Mouse (Mus musculus) layer of hippocampus, postnatal 10 days (tissue): ENCODE data around the gene Ccdc159. TPM values are rescaled to one million over a fixed set of nuclear protein-coding genes. Genes with fewer than 3 reads are reported as not detected.

ENCODE experiments used
- DNase-seq, 2 experiments: peaks; one replicate each; pipeline ENCODE4 v3.0.0; 2021; ENCODE audit warnings: low spot score in 2 of 2
- total RNA-seq, 2 experiments: library from RNA; stranded (reverse); gene quantifications; 2 replicates each; pipeline ENCODE4 v1.2.3; 2021

Ccdc159 gene
- total RNA-seq, 2 experiments from 2014 or later, result 15.5 to 16.1 TPM

DNA sequence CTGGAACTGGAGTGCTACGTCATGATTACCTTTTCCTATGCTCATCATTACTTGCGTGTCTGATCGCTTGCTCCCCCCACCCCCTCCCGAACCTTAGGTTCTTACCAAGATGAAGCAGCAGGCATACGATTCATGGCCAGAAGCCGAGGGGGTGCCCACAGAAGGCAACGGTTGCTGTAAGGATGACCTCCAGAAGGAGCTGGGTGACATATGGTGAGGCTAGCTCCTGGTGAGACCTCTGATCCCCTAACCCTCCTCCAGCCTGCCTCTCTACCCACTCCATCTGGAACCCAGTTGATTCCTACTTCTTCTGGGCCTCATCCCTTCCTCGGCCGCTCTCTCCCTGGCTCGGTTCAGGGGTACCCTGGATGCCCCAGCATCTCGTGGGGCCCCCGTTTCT, 6.8 kb downstream of the Ccdc159 start:
- DNase-seq, result no peak

DNA sequence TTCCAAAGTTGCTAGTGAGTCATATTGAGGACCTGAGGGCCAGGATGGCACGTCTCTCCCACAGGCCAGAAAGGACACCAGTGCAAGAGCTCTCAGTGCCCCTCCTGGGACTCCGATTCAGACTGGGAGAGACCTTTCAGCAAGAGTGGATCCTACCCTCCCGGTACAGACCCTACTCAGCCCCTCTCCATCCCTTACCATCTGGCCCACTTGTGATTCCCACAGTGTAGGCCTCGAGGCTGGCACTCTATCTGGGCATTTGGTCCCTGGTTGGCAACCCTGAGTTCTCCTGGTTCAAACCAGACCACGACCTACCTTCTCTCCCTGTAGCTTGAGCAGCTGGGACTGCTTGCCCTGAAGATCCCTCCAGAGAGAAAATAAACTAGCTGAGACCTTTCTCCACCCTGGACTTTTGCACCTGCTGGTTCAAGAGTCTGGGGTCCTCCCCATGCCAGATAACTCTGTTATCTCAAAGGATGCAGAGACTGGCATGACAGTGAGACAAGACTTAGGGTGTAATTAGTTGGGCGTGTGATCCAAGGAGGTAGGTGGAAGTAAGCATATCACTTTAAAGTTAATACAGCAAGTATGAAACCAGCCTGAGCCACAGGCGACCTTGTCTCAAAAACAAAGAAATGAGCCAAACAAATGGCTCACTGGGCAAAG, 8.3 kb downstream of the Ccdc159 start:
- DNase-seq, result no peak

DNA sequence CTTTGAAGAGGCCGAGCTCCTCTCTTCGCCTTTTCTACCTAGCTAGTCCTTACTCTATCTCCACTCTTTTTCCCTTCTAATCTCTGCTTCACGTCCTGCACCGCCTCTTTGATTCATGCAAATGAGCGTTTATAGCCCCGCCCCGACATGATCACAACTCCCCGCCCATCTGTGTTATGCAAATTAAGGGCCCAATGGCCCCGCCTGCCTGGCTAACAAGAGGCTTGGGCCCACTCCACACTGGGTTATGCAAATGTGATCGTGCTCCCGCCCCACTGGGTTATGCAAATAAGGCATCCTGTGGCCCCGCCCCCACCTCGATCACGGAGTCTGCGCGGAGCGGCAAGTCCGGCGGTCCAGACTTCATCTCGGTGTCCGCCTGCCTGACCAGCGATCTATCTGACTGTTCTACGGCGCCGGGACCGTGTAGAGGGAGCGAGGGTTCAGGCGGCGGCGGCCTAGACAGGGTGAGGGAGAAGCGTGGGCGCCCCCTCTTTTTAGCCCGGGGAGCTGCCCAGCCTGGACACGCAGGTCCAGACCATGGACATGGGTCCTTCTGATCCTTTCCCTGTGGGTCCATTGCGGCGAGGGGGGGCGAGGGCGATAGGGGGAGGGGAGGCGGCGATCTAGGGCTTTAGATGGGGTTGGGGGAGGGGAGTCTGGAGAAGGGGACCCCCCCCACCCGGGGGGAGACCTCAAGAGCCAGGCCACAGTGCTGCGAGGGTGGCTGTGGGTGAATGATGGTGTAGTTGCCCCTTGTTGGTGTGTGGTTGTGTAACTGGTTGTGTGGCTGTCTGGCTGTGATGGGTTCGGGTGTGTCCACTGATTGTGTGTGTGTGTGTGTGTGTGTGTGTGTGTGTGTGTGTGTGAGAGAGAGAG, 9.7 kb downstream of the Ccdc159 start, which contains the start of gene Plppr2:
Plppr2 (plus strand) TSS at position 342 of the 879 bp plus-strand sequence.
- peak; percentile 96 to 97 for DNase-seq

DNA sequence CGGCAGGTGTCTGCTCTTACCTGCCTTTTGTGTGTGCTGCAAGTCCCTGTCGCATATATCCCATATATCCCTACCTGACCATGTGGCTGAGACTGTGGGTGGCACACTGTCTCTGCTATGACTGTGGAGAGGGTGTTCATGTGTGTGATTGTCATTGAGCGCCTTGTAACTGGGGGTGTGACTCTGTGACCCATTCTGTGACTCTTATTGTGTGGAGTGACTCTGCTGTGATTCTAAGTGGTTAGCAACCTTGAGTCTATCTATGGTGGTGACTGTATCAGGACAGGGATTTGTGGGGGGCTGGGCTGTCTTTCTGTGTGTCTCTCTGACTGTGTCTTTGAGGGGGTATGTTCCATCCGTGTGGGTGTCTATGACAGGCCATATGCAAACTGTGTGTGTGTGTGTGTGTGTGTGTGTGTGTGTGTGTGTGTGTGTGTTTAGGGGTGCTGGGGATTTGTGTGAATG, 10.5 kb downstream of the Ccdc159 start:
- peak in 1 of 2 experiments; percentile 38 for DNase-seq

DNA sequence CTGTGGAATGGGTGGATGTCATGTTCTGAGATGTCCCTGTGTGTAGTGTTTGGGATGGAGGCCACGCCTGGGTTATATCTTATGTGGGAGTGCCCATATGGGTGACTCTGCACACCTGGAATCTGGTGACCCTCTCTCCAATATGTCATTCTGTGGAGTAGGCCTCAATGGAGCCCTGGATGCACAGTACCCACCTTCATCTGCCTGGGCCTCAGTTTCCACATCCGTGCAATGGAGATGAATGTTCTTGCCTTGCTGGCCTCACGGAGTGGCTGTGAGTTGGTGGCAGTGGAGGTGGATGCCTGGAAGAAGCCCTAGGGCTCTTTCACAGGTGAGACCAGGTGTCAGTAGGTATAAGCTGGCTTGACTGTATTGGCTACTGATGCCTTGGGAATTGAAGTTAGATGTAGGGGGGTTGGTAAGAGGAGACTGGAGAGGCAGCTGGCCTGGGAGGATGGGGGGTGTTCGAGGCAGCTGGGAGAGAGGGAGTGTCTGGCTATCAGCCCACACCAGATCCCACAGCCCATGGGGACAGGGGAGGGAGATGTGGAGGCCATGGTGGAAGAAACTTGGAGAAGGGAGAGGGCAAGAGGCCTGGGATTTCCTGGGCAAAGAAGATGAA, 11.1 kb downstream of the Ccdc159 start:
- peak in 1 of 2 experiments; percentile 31 for DNase-seq

DNA sequence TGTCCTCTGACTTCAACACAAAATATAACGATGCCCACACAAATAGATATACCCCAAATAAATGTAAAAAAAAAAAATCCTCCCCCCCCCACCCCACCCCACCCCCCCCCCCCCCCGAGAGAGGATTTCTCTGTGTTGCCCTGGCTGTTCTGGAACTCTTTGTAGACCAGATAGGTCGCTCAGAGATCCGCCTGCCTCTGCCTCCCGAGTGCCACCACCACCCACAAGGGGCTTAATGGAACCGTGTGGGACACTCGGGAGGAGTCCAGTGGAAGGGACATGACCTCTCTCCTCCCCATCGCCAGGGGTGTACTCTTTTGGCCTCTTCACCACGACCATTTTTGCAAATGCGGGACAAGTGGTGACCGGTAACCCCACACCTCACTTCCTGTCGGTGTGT, 15.8 kb downstream of the Ccdc159 start:
- DNase-seq, result no peak

DNA sequence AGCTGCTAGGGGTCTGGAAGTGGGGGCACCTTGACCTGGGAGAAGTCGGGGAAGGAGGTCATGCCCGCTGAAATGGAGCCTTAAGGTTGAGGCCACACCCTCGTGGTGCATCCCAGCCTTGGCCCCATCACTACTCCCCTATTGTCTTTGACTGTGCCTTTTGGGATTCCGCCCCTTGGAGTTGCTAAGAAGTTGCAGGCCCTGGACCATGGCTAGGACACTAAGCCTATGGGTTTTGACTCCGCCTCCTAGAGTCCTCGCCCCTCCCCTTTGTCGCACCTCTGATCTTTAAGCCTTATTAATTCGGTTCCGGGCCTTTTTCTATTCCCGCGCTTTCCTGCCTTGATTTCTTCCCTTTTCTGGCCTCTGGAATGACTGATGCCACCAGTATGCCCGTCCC, 16.4 kb downstream of the Ccdc159 start:
- no peak for DNase-seq

DNA sequence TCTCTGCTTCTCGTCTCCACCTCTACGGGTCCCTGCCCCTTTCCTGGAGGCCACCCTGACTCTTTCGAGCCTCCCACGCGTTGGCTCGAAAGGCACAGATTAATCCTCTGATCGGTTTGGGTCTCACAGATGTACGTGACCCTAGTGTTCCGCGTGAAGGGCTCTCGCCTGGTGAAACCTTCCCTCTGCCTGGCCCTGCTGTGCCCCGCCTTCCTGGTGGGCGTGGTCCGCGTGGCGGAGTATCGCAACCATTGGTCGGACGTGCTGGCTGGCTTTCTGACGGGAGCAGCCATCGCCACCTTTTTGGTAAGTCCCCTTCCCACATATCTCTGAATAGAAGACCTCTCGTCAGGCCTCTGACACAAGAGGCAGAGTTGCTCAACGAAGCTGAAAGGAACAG, 17.0 kb downstream of the Ccdc159 start:
- DNase-seq, result no peak

DNA sequence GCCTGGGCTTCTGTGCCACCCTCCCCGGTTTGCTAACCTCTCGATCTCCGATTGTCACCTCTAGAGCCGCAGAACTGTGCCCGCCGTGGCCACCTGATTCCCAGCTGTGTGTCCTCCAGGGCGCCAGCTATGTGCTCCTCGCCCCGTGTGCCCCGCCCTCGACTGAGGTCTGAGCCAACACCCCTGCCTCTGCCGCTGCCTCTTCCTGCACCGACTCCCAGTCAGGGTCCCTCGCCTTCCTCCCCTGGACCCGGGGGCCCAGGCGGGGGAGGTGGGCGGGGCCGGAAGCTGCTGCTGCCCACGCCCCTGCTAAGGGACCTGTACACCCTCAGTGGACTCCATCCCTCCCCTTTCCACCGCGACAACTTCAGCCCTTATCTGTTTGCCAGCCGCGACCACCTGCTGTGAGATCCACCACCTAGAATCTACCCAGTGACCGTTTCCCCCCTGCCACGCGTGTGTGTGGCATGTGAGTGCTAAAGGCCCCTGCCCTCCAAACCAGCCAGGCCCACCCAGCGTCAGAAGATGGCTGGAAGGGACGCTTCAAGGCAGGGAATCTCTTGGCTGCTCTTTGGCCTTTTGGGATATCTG, 20.4 kb downstream of the Ccdc159 start:
- DNase-seq, result no peak

DNA sequence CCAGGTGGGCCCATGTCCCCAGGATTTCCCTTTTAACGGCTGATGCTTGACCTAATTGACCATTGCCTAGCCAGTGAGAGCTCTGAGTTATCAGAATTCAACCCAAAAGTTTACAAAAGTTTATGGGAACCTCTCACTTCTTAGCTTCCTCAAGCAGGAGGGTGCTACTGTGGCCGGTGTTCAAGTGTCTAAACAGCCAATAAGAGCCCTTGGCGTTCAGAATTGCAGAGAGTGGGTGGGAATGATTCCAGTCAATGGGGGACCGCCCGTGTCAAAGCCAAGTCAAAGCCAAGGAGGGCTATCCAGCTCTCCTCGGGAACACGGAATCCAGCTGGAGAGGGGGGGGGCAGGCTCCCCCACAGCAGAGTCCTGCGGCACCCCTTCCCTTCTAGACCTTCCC, 20.9 kb downstream of the Ccdc159 start:
- no peak for DNase-seq

DNA sequence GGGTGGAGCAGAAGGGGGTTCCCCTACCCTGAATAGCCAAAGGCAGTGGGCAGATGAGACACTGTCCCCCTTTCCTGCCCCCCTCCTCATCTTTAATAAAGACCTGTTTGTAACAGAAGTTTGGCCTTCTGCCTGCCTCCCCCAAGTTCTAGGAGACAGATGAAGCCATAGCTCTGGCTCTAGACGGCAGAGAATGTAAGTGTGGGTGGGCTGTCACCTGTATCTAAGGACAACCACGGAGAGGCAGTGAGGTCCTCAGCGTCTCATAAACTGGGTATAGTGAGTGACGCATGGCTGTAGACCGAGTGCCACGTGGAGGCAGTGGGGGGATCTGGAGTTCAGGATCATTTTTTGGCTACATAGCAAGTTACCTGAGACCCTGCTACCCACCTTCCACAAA, 21.5 kb downstream of the Ccdc159 start:
- peak in 1 of 2 experiments; percentile 47 for DNase-seq

DNA sequence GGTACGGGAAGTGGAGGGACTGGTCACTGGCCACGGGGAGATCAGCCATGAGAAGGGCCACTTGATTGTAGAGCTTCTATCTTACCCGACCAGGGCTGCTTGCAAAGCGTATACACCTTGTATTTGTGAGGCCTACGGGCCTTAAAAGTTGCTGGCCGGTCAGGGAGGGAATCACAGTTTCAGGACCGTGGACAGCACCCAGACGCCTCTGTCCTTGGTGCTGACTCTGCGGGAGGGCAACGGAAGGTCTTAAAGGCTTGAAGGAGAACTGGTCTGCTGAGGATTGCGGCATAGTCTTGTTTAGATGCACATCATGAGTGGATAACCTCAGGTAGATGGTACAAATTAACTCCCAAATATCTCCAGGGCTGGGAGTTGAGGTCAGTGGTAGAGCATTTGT, 23.1 kb downstream of the Ccdc159 start:
- peak; percentile 68 to 70 for DNase-seq

DNA sequence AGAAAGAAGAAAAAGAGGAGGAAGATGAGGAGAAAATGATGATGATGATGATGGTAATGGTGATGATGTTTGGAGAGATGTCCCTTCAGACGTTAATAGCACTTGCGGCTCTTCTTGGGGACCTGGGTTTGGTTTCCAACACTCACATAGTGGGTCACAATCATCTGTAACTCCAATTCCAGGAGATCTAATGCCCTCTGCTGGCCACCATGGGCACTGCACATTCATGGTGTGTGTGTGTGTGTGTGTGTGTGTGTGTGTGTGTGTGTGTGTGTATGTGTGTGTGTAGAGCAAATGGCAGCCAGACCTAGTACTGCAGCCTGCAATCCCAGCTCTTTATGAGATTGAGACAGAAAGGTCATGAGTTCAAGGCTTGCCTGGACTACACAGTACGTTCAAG, 24.7 kb downstream of the Ccdc159 start:
- no peak for DNase-seq

DNA sequence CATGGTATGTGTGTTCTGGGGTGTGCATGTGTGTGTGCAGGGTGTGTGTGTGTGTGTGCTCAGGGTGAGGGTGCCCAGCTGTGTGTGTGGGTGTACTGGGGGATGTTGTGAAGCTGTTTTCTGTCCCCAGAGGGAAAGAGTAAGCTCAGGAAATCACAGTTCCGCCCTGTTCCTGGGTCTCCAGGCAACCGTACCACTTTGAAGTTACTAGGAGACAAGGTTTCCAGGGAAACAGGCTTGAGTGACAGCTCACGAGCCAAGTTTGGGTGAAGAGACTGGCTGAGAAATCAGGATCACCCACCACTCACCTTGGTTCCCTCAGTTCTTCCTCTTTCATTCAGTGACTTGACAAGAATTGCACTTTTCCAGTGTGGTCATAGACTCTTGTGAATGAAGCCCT, 26.3 kb downstream of the Ccdc159 start:
- peak; percentile 45 to 53 for DNase-seq

DNA sequence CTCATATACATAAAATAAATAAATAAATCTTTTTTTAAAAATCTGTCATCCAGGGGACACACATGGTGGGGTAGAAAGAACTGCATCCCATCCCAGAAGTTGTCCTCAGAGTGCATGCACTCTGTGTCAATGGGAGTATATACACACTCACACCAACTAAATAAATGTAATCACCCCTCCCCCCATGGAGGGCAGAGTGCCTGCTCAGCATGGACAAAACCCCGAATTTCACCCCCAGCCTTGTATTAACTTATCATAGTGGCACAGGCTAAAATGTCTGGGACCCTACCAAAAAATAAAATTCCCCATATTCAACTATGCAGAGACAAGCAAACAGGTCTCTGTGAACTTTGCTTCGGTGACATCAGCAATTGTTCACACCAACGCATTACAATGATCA, 27.4 kb downstream of the Ccdc159 start:
- DNase-seq, result no peak

DNA sequence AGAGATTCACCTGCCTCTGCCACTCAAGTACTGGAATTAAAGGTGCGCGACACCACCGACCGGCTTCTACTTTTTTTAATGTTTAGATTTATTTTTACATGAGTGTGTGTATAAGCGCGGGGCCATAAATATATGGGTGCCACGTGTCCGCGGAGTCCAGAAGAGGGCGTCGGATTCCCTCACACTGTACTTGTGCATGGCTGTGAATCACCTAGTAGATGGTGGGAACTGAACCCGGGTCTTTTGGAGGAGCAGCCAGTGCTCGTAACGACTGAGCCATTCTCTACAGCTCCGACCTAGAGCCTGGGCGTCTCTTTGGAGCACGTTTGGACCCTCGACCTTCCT, 27.9 kb downstream of the Ccdc159 start:
- DNase-seq, result no peak

DNA sequence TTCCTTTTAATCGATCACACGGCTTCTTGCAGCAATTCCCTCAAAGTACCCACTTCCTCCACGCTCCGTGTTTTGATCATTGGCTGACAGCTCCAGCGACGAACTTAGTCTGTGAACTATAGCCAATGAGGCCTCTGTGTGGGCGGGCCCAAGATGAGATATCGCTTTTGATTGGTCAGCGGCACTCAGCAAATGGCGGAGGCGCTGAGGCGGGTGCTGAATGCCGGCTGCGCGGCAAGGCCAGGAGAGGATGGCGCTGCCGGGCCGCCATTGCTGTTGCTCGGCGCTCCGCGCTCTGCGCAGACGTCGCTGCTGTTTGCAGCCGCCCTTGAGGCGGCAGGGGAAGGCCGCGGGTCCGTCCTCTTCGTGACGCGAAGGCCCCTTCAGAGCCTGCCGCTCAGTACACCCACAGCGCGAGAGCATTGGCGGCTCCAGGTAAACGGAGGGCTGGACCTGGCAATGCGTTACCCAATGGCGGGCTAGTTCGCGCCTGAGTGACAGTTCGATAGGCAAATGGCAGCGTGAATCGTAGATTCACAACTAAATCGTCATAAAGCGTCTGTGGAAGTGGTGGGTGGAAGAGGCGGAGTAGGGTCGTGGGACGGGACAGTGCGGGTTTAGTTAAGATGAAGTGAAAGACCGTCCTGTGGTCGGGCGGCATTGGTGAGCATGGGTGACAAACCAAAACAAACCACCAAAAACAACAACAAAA, 28.5 kb downstream of the Ccdc159 start, which contains the start of gene Swsap1:
Swsap1 (plus strand) TSS at position 186 of the 712 bp plus-strand sequence.
- peak; percentile 100 for DNase-seq

DNA sequence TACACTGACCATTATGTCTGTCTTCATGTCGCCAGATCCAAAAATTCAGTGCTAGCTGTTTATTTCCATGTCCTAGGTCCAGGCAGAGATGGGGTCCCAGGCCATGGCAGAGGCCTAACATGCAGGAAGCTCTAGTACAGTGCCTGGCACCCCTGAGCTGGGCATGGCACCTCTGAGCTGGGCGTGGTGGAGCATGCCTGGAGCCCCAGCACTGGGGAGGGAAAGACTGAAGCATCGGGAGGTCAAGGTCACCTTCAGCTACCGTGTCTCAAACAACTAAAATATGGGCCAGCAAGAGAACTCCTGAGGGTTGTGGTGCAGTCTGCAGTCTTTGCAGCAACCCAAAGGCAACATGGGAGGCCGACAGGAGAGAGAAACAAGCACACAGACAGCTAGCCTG, 31.1 kb downstream of the Ccdc159 start:
- no peak for DNase-seq

DNA sequence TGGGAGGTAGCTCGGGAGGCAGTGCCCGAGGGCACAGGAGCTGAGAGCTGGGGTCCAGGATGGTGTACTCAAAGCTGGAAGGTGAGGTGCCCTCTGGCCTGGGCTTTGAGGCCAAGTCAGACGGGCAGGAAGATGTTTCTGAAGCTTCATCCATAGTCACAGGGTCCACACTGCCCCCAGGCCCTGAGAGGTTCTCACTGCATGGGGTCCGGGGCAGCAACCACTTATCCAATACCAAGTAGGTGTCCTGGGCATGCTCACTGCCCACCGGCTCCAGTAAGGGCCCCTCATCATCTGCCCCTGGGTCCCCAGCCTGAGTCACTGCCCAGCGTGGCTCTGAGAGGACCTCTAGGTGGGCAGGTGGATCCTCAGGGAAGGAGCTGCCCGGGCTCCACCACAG, 32.0 kb downstream of the Ccdc159 start:
- no peak for DNase-seq

DNA sequence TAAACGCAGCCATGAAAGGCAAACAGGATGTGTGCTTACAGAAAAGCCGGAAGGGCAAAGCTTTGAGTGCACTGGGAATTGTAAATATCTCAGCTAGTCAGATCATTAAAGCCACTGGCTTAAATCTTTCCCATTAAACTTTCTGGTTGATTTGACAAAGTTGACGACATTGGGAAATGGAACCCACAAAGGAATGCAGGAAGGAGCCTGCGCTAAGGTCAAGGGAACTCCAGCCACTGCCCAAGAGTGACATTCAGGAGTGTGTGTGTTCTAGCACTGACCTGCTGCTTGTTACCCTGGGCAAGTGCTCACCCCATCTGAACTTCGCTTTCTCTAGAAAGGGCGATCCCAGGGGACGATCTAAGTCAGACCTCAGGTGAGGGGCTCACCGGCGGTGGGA, 32.9 kb downstream of the Ccdc159 start:
- no peak for DNase-seq
